Mouse (Mus musculus): ENCODE results near the gene Slc25a47. TPM values are rescaled to one million over a fixed set of nuclear protein-coding genes. Genes with fewer than 3 reads are reported as not detected.
A peak's percentile ranks its signal among the peaks of the same experiment; 100 is the strongest.

Slc25a47 gene
- polyA plus RNA-seq, 1 experiment from 2014 or later, result 32.5 TPM

DNA sequence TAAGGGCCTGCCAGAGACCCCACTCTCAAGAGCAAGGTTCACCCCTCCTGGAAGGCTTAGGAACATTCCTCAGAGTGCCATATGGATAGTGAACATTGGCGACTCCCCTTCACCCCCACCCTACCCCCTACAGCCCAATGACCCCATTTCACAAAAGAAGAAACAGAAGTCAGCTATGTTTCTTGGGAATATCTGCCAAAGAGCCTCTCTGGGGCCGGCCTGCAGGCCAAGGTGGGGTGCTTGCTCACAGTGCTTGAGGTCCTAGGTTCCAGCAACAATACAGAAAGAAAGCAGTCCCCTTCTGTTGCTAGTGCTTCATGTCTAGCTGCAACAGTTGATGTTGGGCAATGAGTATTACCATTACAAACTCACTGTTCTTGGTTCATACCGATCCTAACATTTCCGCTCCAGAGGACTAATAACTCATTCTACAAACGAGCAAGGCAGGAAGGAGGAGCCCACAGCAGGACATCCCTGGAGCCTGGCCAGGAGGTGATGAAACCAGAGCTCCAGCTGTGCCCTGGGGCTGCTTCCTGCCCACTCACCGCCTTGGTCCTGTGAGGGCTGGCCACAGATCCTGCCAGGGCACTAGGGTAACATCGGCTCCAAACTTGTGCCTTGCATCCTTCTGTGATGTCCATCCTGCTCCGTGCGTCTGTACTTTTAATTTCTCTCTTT is 3.7 kb upstream of the Slc25a47 start:
- WGBS (ENCODE audit: insufficient replicate concordance), result 65% methylated on average over 9 of the region's 9 CpGs
- H3K4me2 ChIP-seq (ENCODE audit: low read depth, low read length), result no peak overlapping the region
- peaks cover 21% of the 10 kb centered on the region for H3K4me1 ChIP-seq (ENCODE audit: control insufficient read depth, low read depth, low read length)
- H3K9me3 ChIP-seq (replicated peaks; ENCODE audit: control insufficient read depth, low read length), result no peaks in the 10 kb centered on the region
- no peak overlapping the region for H3K27ac ChIP-seq (ENCODE audit: low read length)
- H3K27me3 ChIP-seq (ENCODE audit: control insufficient read depth, insufficient read depth, low read depth, low read length), result peaks cover 3% of the 10 kb centered on the region; the same call in 1 of the 2 replicates
- ATAC-seq (ENCODE audit: low read depth), result no peak
- H3K9ac ChIP-seq (ENCODE audit: low read depth, low read length), result no peak overlapping the region
- H3K36me3 ChIP-seq (ENCODE audit: control insufficient read depth, insufficient read depth), result 0 out of 2 replicates have a peak, but pooled peaks cover 3% of the 10 kb centered on the region
- no peak overlapping the region for H3K4me3 ChIP-seq (ENCODE audit: low read depth, low read length)

DNA sequence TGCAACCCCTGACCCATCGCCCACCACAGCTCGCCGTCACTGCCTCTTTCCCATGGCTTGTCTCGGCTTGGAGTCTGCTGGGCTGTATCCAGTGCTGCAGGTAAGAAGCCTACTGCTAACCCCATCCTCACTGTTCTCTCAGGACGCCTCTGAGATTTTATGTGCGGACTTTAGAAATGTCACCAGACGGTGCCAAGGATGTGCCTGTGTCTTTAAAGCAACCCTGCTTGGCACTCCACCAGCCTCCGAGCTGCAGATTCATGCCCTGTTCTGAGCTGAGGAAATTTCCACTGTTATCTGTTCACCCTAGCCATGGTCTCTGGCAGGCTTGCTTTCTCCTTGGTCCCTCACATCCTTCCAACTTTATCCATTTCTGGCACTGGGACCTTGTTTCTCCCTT is 3.0 kb upstream of the Slc25a47 start:
- ATAC-seq (ENCODE audit: low read depth), result no peak
- no peak overlapping the region for H3K27ac ChIP-seq (ENCODE audit: low read length)
- H3K9ac ChIP-seq (ENCODE audit: low read depth, low read length), result no peak overlapping the region
- peaks cover 3% of the 10 kb centered on the region; the same call in 1 of the 2 replicates for H3K27me3 ChIP-seq (ENCODE audit: control insufficient read depth, insufficient read depth, low read depth, low read length)
- 80% methylated on average over 8 of the region's 8 CpGs for WGBS (ENCODE audit: insufficient replicate concordance)
- H3K4me3 ChIP-seq (ENCODE audit: low read depth, low read length), result no peak overlapping the region
- H3K4me1 ChIP-seq (ENCODE audit: control insufficient read depth, low read depth, low read length), result peaks cover 21% of the 10 kb centered on the region
- no peaks in the 10 kb centered on the region for H3K9me3 ChIP-seq (replicated peaks; ENCODE audit: control insufficient read depth, low read length)
- H3K36me3 ChIP-seq (ENCODE audit: control insufficient read depth, insufficient read depth), result 0 out of 2 replicates have a peak, but pooled peaks cover 3% of the 10 kb centered on the region
- no peak overlapping the region for H3K4me2 ChIP-seq (ENCODE audit: low read depth, low read length)

DNA sequence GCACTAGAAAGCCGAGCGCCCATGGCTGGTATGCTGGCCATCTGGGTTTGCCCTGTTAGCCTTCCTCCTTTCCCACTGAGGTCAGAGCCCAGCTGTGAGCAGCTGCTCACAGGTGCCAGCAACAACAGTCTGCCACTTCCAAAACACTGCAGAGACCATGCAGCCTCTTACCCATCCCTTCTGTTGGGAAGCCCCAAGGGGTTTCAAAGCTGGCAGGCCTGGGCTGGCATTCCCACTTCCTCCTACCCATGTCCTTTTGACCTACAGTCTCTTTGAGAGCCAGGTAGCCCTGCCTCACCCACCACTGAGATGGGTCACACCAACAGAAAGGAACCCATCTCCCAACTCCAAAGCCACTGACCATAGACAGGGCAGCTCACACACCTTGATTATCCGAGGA is 2.4 kb upstream of the Slc25a47 start:
- peaks cover 21% of the 10 kb centered on the region for H3K4me1 ChIP-seq (ENCODE audit: control insufficient read depth, low read depth, low read length)
- no peaks in the 10 kb centered on the region for H3K36me3 ChIP-seq (ENCODE audit: control insufficient read depth, insufficient read depth)
- ATAC-seq (ENCODE audit: low read depth), result no peak
- peaks cover 3% of the 10 kb centered on the region; the same call in 1 of the 2 replicates for H3K27me3 ChIP-seq (ENCODE audit: control insufficient read depth, insufficient read depth, low read depth, low read length)
- no peak overlapping the region for H3K27ac ChIP-seq (ENCODE audit: low read length)
- no peak overlapping the region for H3K4me3 ChIP-seq (ENCODE audit: low read depth, low read length)
- H3K9me3 ChIP-seq (replicated peaks; ENCODE audit: control insufficient read depth, low read length), result no peaks in the 10 kb centered on the region
- H3K9ac ChIP-seq (ENCODE audit: low read depth, low read length), result no peak overlapping the region
- no peak overlapping the region for H3K4me2 ChIP-seq (ENCODE audit: low read depth, low read length)
- 77% methylated on average over 3 of the region's 3 CpGs for WGBS (ENCODE audit: insufficient replicate concordance)

DNA sequence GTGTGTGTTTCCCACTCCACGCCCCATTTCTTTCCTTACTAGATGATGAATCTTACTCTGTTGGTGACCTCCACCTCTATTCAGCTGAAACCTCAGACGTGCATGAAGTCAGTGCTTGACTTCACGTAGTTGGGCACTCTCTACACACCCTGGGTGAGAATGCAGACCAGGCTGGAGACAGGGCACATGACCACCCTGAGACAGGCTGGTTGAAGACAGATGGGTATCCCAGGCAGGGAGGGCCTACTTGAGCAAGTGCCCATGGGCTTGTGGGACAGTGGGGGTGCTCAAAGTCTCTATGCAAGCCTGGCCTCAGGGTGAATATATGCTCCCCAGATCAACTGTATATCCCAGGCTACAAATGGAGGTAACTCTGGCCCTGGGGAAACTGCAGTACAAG is 1.5 kb upstream of the Slc25a47 start:
- no peak overlapping the region for H3K9ac ChIP-seq (ENCODE audit: low read depth, low read length)
- no peak overlapping the region for H3K27ac ChIP-seq (ENCODE audit: low read length)
- H3K27me3 ChIP-seq (ENCODE audit: control insufficient read depth, insufficient read depth, low read depth, low read length), result peaks cover 3% of the 10 kb centered on the region; the same call in 1 of the 2 replicates
- ATAC-seq (ENCODE audit: low read depth), result no peak
- no peak overlapping the region for H3K4me3 ChIP-seq (ENCODE audit: low read depth, low read length)
- peaks cover 21% of the 10 kb centered on the region for H3K4me1 ChIP-seq (ENCODE audit: control insufficient read depth, low read depth, low read length)
- H3K36me3 ChIP-seq (ENCODE audit: control insufficient read depth, insufficient read depth), result no peaks in the 10 kb centered on the region
- H3K9me3 ChIP-seq (replicated peaks; ENCODE audit: control insufficient read depth, low read length), result no peaks in the 10 kb centered on the region
- WGBS (ENCODE audit: insufficient replicate concordance), result 71% methylated on average over 3 of the region's 3 CpGs
- H3K4me2 ChIP-seq (ENCODE audit: low read depth, low read length), result no peak overlapping the region

DNA sequence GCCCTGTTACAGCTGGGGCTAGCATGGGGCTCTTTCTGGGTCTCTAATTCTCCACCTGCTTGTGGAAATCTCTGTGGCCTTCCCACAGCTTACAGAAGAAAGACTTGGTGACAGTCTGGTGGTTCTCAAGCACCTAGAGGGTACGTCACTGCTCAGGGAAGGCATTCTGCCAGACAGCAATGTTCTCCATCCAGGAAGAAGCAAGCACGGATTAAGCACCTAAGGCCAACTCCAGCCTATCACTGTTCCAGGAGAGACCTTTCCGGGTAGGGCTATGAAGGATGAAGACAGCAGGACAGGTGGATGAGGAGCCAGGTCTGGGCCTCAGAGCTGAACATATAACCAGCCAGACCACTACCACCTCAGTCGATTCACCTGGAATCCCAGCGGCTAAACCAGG is 1.1 kb upstream of the Slc25a47 start:
- Histone ChIP-seq H3K27me3 (ENCODE audit: control insufficient read depth, insufficient read depth, low read depth, low read length) (peaks cover 3% of the 10 kb centered on the region; the same call in 1 of the 2 replicates), H3K36me3 (ENCODE audit: control insufficient read depth, insufficient read depth) (no peaks in the 10 kb centered on the region), H3K4me1 (ENCODE audit: control insufficient read depth, low read depth, low read length) (peaks cover 21% of the 10 kb centered on the region), H3K9ac (ENCODE audit: low read depth, low read length) (peak overlapping the region; percentile 67; the same call in 1 of the 2 replicates), H3K4me2 (ENCODE audit: low read depth, low read length) (peak overlapping the region; percentile 99), H3K4me3 (ENCODE audit: low read depth, low read length) (peak overlapping the region; percentile 69), H3K9me3 (replicated peaks; ENCODE audit: control insufficient read depth, low read length) (no peaks in the 10 kb centered on the region), H3K27ac (ENCODE audit: low read length) (no peak overlapping the region)
- no peak for ATAC-seq (ENCODE audit: low read depth)
- 50% methylated on average over 5 of the region's 5 CpGs for WGBS (ENCODE audit: insufficient replicate concordance)

DNA sequence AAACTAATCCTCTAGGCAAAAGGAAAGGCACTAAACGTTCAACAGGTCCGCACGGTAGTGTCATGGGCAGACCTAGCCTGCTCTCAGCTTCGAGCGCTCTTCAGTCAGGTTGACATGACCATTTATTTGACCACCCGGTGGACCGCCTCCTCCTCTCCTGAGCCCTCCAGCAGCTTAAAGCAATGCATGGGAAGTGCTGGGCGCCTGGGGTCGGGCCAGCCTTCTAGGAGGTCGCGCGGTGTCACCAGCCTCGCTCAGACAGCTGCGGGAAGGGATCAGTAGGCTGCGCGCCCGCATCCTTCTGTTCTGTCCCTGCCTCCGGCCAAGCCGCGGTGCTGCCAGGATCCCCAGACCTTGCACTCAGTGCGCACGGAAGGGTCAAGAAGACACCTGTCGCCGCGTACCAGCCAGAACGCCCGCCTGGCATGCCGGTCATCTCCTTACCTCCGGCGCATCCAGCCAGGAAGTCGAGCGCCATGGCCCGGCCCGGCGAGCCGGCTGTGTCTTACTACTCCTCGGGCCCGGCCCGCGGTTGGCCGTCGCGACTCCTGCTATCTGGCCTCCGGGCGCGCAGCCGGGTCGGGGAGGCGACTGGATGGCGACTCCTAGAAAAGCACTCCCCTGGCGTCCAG is 522 bp upstream of the Slc25a47 start:
- peak overlapping the region; percentile 37; the same call in 1 of the 2 replicates for H3K27ac ChIP-seq (ENCODE audit: low read length)
- H3K27me3 ChIP-seq (ENCODE audit: control insufficient read depth, insufficient read depth, low read depth, low read length), result peaks cover 3% of the 10 kb centered on the region; the same call in 1 of the 2 replicates
- peak overlapping the region; percentile 99 for H3K4me2 ChIP-seq (ENCODE audit: low read depth, low read length)
- H3K36me3 ChIP-seq (ENCODE audit: control insufficient read depth, insufficient read depth), result no peaks in the 10 kb centered on the region
- ATAC-seq (ENCODE audit: low read depth), result peak; percentile 1; the same call in 1 of the 2 replicates
- H3K9me3 ChIP-seq (replicated peaks; ENCODE audit: control insufficient read depth, low read length), result no peaks in the 10 kb centered on the region
- peak overlapping the region; percentile 69 for H3K4me3 ChIP-seq (ENCODE audit: low read depth, low read length)
- H3K4me1 ChIP-seq (ENCODE audit: control insufficient read depth, low read depth, low read length), result peaks cover 21% of the 10 kb centered on the region
- 5% methylated on average over 51 of the region's 51 CpGs for WGBS (ENCODE audit: insufficient replicate concordance)
- H3K9ac ChIP-seq (ENCODE audit: low read depth, low read length), result peak overlapping the region; percentile 67

DNA sequence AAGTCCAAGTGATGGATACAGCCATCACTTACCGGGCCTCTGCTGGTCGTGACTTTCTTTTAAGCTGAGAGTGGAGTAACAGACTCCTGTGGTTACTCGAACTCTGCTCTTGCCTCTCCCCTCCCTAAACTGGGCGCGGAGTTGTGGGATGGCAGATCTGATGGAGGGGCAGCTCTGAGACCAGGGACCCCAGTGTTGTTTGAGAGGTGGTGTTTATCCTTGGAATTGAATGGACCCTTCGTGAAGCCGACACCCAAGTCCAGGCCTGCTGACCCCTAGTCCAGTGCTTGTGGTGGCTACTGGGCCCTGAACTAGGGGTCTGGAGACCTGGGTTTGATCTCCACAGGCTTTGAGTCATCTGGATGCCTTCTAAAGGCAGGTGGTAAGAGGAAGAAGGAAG is 876 bp downstream of the Slc25a47 start:
- Histone ChIP-seq H3K4me1 (ENCODE audit: control insufficient read depth, low read depth, low read length) (peaks cover 21% of the 10 kb centered on the region), H3K27me3 (ENCODE audit: control insufficient read depth, insufficient read depth, low read depth, low read length) (peaks cover 3% of the 10 kb centered on the region; the same call in 1 of the 2 replicates), H3K9me3 (replicated peaks; ENCODE audit: control insufficient read depth, low read length) (no peaks in the 10 kb centered on the region), H3K9ac (ENCODE audit: low read depth, low read length) (peak overlapping the region; percentile 72), H3K4me2 (ENCODE audit: low read depth, low read length) (peak overlapping the region; percentile 99), H3K27ac (ENCODE audit: low read length) (no peak overlapping the region; the same call in 1 of the 2 replicates), H3K4me3 (ENCODE audit: low read depth, low read length) (peak overlapping the region; percentile 69), H3K36me3 (ENCODE audit: control insufficient read depth, insufficient read depth) (no peaks in the 10 kb centered on the region)
- no peak for ATAC-seq (ENCODE audit: low read depth)
- WGBS (ENCODE audit: insufficient replicate concordance), result 31% methylated on average over 7 of the region's 7 CpGs

DNA sequence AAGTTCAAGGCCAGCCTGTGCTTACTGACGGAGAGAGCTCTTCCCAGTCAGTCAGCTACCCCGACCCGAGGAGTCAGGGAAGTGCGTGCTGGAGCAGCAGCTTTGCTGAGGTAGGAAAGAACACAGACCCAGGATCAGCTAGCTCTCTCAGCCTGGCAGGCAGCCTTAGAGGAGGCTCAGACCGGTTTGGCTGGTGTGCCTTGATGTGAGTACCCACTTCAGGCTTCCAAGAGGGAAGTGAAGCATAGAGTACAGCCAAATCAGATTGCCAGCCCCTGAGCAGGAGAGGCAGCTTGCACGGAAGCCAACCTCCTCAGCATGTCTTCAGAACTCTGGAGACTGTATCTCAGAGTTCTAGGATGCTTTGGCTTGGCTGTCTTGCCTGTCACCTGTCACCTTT is 5.3 kb downstream of the Slc25a47 start:
- Histone ChIP-seq H3K27ac (ENCODE audit: low read length) (no peak overlapping the region), H3K36me3 (ENCODE audit: control insufficient read depth, insufficient read depth) (peaks cover 3% of the 10 kb centered on the region; the same call in 1 of the 2 replicates), H3K4me2 (ENCODE audit: low read depth, low read length) (no peak overlapping the region), H3K4me1 (ENCODE audit: control insufficient read depth, low read depth, low read length) (peaks cover 9% of the 10 kb centered on the region), H3K27me3 (ENCODE audit: control insufficient read depth, insufficient read depth, low read depth, low read length) (no peaks in the 10 kb centered on the region), H3K9me3 (replicated peaks; ENCODE audit: control insufficient read depth, low read length) (no peaks in the 10 kb centered on the region), H3K4me3 (ENCODE audit: low read depth, low read length) (no peak overlapping the region), H3K9ac (ENCODE audit: low read depth, low read length) (no peak overlapping the region)
- no peak for ATAC-seq (ENCODE audit: low read depth)
- 81% methylated on average over 6 of the region's 6 CpGs for WGBS (ENCODE audit: insufficient replicate concordance)

DNA sequence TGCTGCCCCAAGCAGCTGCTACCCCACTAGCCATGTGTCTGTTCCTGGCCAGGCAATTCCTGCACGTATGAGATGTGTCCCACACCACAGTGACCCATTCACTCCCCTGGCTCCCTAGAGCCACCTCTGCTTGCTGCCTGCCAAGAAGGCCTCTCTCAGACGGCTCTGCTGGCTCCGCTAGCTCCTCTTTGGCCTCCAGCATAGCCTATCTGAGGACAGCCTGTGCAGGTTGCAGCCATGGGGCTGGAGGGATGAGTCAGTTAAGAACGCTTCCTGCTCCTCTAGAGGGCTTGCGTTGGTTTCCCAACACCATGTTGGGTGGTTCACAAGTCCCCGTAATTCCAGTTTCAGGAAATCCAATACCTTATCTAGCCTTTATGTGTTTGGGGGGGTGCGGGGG is 6.8 kb downstream of the Slc25a47 start:
- Histone ChIP-seq H3K27me3 (ENCODE audit: control insufficient read depth, insufficient read depth, low read depth, low read length) (no peaks in the 10 kb centered on the region), H3K9ac (ENCODE audit: low read depth, low read length) (no peak overlapping the region), H3K4me2 (ENCODE audit: low read depth, low read length) (no peak overlapping the region), H3K4me3 (ENCODE audit: low read depth, low read length) (no peak overlapping the region), H3K9me3 (replicated peaks; ENCODE audit: control insufficient read depth, low read length) (no peaks in the 10 kb centered on the region), H3K36me3 (ENCODE audit: control insufficient read depth, insufficient read depth) (peaks cover 3% of the 10 kb centered on the region; the same call in 1 of the 2 replicates), H3K4me1 (ENCODE audit: control insufficient read depth, low read depth, low read length) (no peaks in the 10 kb centered on the region; the same call in 1 of the 2 replicates), H3K27ac (ENCODE audit: low read length) (no peak overlapping the region)
- WGBS (ENCODE audit: insufficient replicate concordance), result 69% methylated on average over 7 of the region's 7 CpGs
- ATAC-seq (ENCODE audit: low read depth), result no peak

All from liver, embryonic 16.5 days (tissue).